Mouse (Mus musculus): ENCODE measurements around the gene Jaml.

The Jaml gene

GRCm38 (mm10) chr9:45121001-45121400, 42.0 kb downstream of the Jaml start:
- peak in 1 of 2 experiments; percentile 33 for DNase-seq (ENCODE audit: low spot score in 2 of 2)

- peak; percentile 78 to 86 for DNase-seq (ENCODE audit: low spot score in 2 of 2)
Observed at GRCm38 (mm10) chr9:45121769-45122168, 42.8 kb downstream of the Jaml start.

- DNase-seq (ENCODE audit: low spot score in 2 of 2), result peak; percentile 82 to 88
Observed at GRCm38 (mm10) chr9:45122209-45122761, 43.3 kb downstream of the Jaml start.

DNA sequence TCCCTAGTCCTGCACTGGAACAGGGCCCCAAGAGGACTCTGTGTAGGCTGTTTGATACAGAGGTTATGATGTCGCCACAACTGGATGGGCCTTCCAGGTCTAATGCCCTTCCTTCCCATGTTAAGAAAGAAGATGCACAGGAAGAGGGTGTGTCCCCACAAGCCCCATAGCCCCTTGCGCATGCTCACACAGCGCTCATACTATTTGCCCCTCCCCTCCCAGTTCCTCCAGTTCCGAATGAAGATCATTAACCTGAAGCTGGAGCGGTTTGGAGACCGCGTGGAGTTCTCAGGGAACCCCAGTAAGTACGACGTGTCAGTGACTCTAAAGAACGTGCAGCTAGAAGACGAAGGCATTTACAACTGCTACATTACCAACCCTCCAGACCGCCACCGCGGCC, 46.2 kb downstream of the Jaml start:
- no peak for DNase-seq (ENCODE audit: low spot score in 2 of 2)

GRCm38 (mm10) chr9:45126941-45127340, 48.0 kb downstream of the Jaml start:
- no peak for DNase-seq (ENCODE audit: low spot score in 2 of 2)

- DNase-seq (ENCODE audit: low spot score in 2 of 2), result no peak
Observed at GRCm38 (mm10) chr9:45130119-45130518, 51.1 kb downstream of the Jaml start.

DNA sequence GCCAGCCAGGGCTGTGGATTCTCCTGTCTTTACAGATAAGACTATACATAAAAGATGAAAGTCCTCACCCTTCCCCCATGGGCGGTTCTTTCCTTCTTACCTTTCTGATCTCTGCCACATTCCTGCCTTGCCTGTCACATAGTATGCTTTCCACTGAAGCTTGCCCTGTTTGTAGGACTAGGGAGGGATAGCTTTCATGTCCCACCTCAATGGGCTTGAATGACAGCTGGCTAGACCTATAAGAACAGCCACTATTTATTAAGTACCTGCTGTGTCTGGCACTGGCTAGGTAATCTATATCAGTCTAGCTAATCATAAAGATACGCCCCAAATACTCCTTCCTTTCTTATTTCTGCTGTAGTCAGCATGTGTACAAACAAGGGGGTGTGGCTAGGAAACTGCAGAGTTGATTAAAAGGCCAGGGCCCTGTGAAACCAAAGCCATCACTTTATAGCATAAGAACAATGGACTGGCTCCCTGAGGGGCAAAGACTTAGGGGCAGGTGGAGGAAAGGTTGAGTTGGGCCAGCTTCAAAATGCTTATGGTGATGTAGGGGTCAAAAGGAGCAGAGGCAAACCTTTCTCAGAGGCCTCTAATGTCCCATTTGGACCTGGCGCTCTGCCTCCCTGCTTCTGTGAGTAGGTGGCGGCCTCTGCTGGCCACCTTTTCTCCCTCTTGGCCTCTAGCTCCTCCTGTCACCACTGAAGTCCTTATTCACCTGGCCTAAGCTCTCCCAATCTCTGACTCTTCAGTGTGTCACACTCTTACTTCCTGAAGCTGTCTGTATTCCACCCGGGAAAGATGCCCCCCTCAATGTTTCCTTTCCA, 54.7 kb downstream of the Jaml start:
- no peak for DNase-seq (ENCODE audit: low spot score in 2 of 2)

DNA sequence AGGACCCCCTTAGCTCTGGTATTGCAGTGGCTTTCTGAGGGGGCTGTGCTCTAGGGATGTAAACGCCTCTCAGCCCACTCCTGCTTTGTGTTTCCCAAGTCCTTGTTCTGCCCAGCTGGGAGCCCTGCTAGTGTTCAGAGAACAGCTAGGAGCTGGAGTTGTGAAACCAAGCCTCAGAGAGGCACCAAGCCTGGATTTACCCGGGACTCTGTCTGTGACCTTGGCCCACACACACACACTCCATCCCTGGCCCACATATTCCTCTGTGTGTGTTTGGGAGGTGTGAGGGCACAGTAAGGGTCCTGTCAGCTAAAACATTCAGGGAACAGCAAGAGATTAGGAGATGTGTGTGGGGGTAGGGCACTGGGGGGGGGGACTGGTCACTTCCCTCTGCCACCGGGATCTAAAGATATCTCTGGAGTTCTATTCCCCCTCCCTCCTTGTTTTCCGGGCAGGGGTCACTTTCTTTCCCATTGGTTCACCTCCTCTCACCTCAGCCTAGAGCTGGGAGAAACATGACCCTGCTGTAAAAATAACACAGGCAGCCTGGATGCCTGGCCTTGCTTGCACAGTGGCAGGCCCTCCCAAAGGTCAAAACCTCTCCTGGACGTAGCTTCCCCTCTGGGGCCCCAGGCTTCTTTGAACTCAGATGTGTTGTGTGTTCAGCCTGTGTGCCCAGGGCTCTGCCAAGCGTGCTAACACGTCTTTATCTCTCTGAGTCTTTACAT, 57.6 kb downstream of the Jaml start:
- no peak for DNase-seq (ENCODE audit: low spot score in 2 of 2)

DNA sequence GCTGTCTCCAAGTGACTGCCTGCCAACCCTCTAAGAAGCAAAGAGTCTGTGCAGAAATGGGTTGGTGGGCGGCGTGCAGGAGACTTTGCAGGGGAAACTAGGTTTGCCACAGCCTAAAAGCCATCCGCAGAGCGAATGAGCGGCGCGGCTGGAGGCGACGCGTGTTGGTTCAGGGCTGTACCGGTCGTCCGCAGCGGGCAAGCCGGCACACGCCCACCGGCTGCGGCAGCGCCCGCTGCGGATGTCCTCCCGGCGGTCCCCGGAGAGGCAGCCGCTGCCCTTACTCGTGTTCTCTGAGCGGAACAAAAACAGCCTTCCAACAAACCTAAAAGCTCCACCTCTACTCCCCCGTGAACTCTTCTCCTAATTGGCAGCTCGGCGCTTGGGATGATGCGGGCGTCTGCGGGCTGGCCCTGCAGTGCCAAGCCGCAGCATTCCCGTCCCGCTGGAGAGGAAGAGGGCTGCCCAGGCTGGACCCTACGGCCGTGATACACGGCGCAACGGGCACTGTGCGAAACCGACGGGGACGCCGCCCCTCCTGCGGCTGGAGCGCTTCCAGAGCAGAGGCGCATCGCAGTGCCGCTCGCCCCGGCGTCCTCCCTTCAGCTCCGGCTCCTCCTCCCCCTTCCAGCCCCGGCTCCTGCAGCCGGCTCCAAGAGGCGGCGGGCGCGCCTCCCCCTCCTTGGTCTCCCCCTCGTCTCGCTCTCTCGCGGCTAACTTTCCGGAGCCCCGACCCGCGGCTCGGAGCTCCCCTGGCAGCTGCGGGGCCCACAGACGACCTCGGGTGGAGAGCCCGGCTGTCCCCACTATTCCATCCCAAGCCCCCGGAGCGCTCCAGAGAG, 59.4 kb downstream of the Jaml start, which contains the start of gene Scn4b:
Gene Scn4b, plus strand, starts transcription at position 205 of the 842 bp plus-strand sequence.
- peak; percentile 36 to 50 for DNase-seq (ENCODE audit: low spot score in 2 of 2)

DNA sequence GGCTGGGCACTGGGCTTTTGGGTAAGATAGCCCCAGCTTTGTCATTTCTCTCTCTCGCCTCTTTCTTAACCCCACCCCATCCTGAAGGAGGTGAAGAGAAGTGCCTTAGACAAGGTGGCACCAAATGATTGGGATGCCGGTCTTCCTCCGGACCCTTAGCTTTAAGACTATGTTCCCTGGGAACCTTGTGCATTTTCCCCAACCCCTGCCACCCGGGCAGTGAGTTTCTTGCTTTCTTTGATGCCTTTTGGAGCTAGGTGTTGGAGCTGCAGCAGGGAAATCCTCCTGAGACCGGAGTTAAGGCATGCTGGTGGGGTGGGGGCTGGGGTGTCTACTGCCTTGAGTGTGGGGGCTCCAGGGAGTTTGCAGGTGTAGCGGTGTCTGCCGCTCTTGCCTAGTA, 60.1 kb downstream of the Jaml start:
- no peak for DNase-seq (ENCODE audit: low spot score in 2 of 2)

DNA sequence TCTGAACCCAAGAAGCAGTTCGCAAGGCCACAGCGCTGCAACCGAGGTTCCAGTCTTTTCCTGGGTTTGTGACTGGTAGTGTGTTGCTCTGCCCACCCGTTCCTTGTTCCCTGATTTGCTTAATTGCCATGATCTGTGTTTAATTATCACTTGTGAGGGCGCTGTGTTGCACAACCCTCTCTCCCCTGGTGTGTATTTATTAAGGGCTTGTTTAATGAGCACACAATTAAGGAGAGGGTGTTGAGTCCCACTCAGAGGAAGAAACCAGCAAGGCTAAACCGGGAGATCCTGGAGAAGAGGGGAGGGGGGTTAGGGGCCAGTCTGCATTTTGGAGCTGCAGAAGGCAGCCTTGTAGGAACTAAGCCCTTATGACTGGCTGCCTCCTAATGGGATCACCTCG, 62.0 kb downstream of the Jaml start:
- no peak for DNase-seq (ENCODE audit: low spot score in 2 of 2)

GRCm38 (mm10) chr9:45142686-45143085, 63.7 kb downstream of the Jaml start:
- DNase-seq (ENCODE audit: low spot score in 2 of 2), result no peak

DNA sequence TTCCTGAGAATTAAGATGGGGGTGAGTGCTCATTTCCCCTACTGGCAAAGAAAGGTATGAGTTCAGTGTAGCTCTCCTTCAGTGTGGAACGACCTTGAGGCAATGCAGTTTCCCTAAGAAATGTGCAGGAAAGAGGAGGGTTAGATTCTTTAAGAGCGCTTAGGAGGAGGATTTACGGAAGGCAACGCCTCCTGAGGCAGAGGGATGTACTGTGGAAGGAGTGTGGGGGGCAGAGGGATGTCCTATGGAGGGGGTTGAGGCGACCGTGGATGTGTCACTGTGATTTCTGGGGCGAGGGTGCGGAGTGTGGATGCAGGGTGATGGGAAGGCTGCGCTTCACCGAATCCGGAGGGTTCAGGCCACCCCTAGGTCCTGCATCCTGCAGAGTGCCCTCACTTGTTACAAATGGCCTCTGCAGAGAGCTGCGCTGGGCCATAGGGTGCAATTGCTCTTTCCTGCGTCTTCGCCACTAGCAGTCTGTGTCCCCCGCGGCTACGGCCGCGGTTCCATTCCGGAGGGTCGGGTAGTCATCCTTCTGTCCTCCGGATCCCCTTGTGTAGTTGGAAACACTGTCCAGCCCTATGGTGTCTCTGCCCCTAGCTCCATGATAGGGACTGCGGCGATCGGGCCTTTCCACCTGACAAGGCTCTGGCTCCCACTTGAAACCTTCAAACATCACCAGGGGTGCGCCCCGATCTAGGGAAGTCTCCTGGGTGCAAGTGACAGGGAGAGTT, 66.7 kb downstream of the Jaml start:
- peak; percentile 44 to 48 for DNase-seq (ENCODE audit: low spot score in 2 of 2)

DNA sequence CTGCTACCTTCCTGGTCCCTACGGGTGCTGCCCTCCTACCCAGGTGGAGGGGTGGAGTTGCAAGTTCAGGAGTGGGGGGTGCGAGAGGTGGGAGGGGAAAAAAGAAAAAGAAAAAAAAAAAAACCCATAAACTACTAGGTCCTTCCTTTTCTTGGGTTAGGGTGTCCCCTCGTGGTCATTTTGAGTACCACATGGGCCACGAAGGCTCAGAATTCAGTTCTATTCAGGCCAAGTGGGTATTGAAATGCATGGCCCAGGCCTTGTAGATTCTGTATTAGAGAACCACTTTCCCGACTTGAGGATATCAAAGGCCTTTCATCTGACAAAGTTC, 67.2 kb downstream of the Jaml start:
- DNase-seq (ENCODE audit: low spot score in 2 of 2), result peak; percentile 84 to 85

DNA sequence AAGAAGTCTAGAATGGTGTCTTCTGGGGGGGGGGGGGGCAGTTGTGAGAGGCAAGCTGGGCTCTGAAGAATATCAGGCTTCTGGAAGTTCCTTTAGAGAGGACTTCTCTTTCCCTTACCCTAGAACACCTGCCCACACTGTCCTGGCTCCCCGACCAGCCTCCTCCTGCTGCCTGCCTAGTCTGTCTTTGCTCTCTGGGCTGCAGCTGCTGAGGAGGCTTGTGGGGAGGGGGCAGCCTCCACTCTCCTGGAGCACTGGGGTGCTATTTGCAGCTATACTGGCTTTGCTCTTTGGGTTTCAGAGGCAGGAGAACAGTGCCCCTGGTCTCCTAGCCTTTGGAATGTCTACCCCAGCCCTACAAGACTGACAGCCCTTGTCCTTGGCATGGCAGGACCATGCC, 72.0 kb downstream of the Jaml start:
- no peak for DNase-seq (ENCODE audit: low spot score in 2 of 2)

- DNase-seq (ENCODE audit: low spot score in 2 of 2), result no peak
Observed at GRCm38 (mm10) chr9:45153361-45153760, 74.4 kb downstream of the Jaml start.

Measured in frontal cortex, postnatal 36 days (tissue).